Mouse (Mus musculus): ENCODE measurements around the gene B3gnt3. TPM values are rescaled to one million over a fixed set of nuclear protein-coding genes. Genes with fewer than 3 reads are reported as not detected.

The B3gnt3 gene
- total RNA-seq, 1 experiment: 1.3 TPM

- Histone ChIP-seq H3K27ac (ENCODE audit: insufficient read depth, low read depth, low read length, poor library complexity, severe bottlenecking) (no peak overlapping the region), H3K9ac (ENCODE audit: insufficient read depth, low read depth, low read length, poor library complexity, severe bottlenecking) (no peak overlapping the region), H3K9me3 (ENCODE audit: control insufficient read depth, insufficient read depth, low read depth, low read length) (no peaks in the 10 kb centered on the region), H3K4me3 (ENCODE audit: insufficient read depth in 1 of 2, low read depth in 1 of 2, low read length in 2 of 2, poor library complexity in 1 of 2, severe bottlenecking in 1 of 2) (no peak overlapping the region), H3K4me1 (ENCODE audit: control insufficient read depth in 2 of 2, insufficient read depth in 2 of 2, low read length in 2 of 2, poor library complexity in 1 of 2) (peaks cover 4 to 29% of the 10 kb centered on the region in 2 experiments; a peak in 2 of 4 replicates), H3K36me3 (ENCODE audit: control insufficient read depth, insufficient read depth, low read length, poor library complexity, severe bottlenecking) (no peaks in the 10 kb centered on the region)
- DNase-seq (ENCODE audit: low read depth, low spot score): no peak
- TF ChIP-seq CHD2 (IDR thresholded peaks at IDR 0.05; ENCODE audit: low read depth, low read length) (peak; percentile 61), HCFC1 (IDR thresholded peaks at IDR 0.05; ENCODE audit: borderline replicate concordance, insufficient read depth, low read length) (no peak)
- in situ Hi-C loops (cut with MboI; ENCODE audit: low sequenced_read_pairs in 2 of 2, unreplicated experiment in 2 of 2): no loop called here
Observed at GRCm38 (mm10) chr8:71674071-71674470, 27.5 kb downstream of the B3gnt3 start.

GRCm38 (mm10) chr8:71672168-71672735 is 29.3 kb downstream of the B3gnt3 start:
- in situ Hi-C loops (cut with MboI; ENCODE audit: low sequenced_read_pairs in 2 of 2, unreplicated experiment in 2 of 2): no loop called here
- Histone ChIP-seq H3K27ac (ENCODE audit: insufficient read depth, low read depth, low read length, poor library complexity, severe bottlenecking) (no peak overlapping the region; the same call in 1 of the 2 replicates), H3K9ac (ENCODE audit: insufficient read depth, low read depth, low read length, poor library complexity, severe bottlenecking) (no peak overlapping the region), H3K4me1 (ENCODE audit: control insufficient read depth in 2 of 2, insufficient read depth in 2 of 2, low read length in 2 of 2, poor library complexity in 1 of 2) (peaks cover 4 to 39% of the 10 kb centered on the region in 2 experiments; a peak in 3 of 4 replicates), H3K36me3 (ENCODE audit: control insufficient read depth, insufficient read depth, low read length, poor library complexity, severe bottlenecking) (no peaks in the 10 kb centered on the region), H3K9me3 (ENCODE audit: control insufficient read depth, insufficient read depth, low read depth, low read length) (no peaks in the 10 kb centered on the region), H3K4me3 (ENCODE audit: insufficient read depth in 1 of 2, low read depth in 1 of 2, low read length in 2 of 2, poor library complexity in 1 of 2, severe bottlenecking in 1 of 2) (no peak overlapping the region; a peak in 1 of 4 replicates)
- TF ChIP-seq HCFC1 (IDR thresholded peaks at IDR 0.05; ENCODE audit: borderline replicate concordance, insufficient read depth, low read length) (no peak), ZNF384 (IDR thresholded peaks at IDR 0.05; ENCODE audit: low read depth, low read length) (no peak), ZC3H11A (IDR thresholded peaks at IDR 0.05; ENCODE audit: borderline replicate concordance, low read depth, low read length) (no peak), MAFK (IDR thresholded peaks at IDR 0.05; ENCODE audit: insufficient read depth, low read depth, low read length) (no peak), CHD2 (IDR thresholded peaks at IDR 0.05; ENCODE audit: low read depth, low read length) (no peak)
- DNase-seq (ENCODE audit: low read depth, low spot score): no peak

- Histone ChIP-seq H3K27ac (ENCODE audit: insufficient read depth, low read depth, low read length, poor library complexity, severe bottlenecking) (peak within 1 kb of the TSS; percentile 84), H3K4me3 (ENCODE audit: insufficient read depth in 1 of 2, low read depth in 1 of 2, low read length in 2 of 2, poor library complexity in 1 of 2, severe bottlenecking in 1 of 2) (peak within 1 kb of the TSS; percentile 84 to 89), H3K9me3 (ENCODE audit: control insufficient read depth, insufficient read depth, low read depth, low read length) (no peaks in the 10 kb centered on the region), H3K4me1 (ENCODE audit: control insufficient read depth in 2 of 2, insufficient read depth in 2 of 2, low read length in 2 of 2, poor library complexity in 1 of 2) (peaks cover 2 to 45% of the 10 kb centered on the region in 2 experiments; a peak in 3 of 4 replicates), H3K9ac (ENCODE audit: insufficient read depth, low read depth, low read length, poor library complexity, severe bottlenecking) (peak within 1 kb of the TSS; percentile 78), H3K36me3 (ENCODE audit: control insufficient read depth, insufficient read depth, low read length, poor library complexity, severe bottlenecking) (no peaks in the 10 kb centered on the region)
- in situ Hi-C loops (cut with MboI; ENCODE audit: low sequenced_read_pairs in 2 of 2, unreplicated experiment in 2 of 2): no loop called here
- DNase-seq (ENCODE audit: low read depth, low spot score): no peak
- TF ChIP-seq CHD2 (IDR thresholded peaks at IDR 0.05; ENCODE audit: low read depth, low read length): no peak
- TF ChIP-seq HCFC1 (IDR thresholded peaks at IDR 0.05; ENCODE audit: borderline replicate concordance, insufficient read depth, low read length): no peak
- no peak for TF ChIP-seq ZC3H11A (IDR thresholded peaks at IDR 0.05; ENCODE audit: borderline replicate concordance, low read depth, low read length)
- TF ChIP-seq ZNF384 (IDR thresholded peaks at IDR 0.05; ENCODE audit: low read depth, low read length): no peak
- TF ChIP-seq MAFK (IDR thresholded peaks at IDR 0.05; ENCODE audit: insufficient read depth, low read depth, low read length): no peak
Observed at GRCm38 (mm10) chr8:71671549-71671965, 30.0 kb downstream of the B3gnt3 start, which contains the start of gene Unc13a. Unc13a (minus strand) TSS chr8:71671757.

GRCm38 (mm10) chr8:71670621-71671548 is 30.7 kb downstream of the B3gnt3 start:
- peak overlapping the region; percentile 78 for H3K9ac ChIP-seq (ENCODE audit: insufficient read depth, low read depth, low read length, poor library complexity, severe bottlenecking)
- H3K9me3 ChIP-seq (ENCODE audit: control insufficient read depth, insufficient read depth, low read depth, low read length): no peaks in the 10 kb centered on the region
- H3K36me3 ChIP-seq (ENCODE audit: control insufficient read depth, insufficient read depth, low read length, poor library complexity, severe bottlenecking): no peaks in the 10 kb centered on the region
- TF ChIP-seq ZNF384 (IDR thresholded peaks at IDR 0.05; ENCODE audit: low read depth, low read length) (no peak), MAFK (IDR thresholded peaks at IDR 0.05; ENCODE audit: insufficient read depth, low read depth, low read length) (no peak), HCFC1 (IDR thresholded peaks at IDR 0.05; ENCODE audit: borderline replicate concordance, insufficient read depth, low read length) (no peak)
- in situ Hi-C loops (cut with MboI; ENCODE audit: low sequenced_read_pairs in 2 of 2, unreplicated experiment in 2 of 2): no loop called here
- peaks cover 2 to 50% of the 10 kb centered on the region in 2 experiments; a peak in 3 of 4 replicates for H3K4me1 ChIP-seq (ENCODE audit: control insufficient read depth in 2 of 2, insufficient read depth in 2 of 2, low read length in 2 of 2, poor library complexity in 1 of 2)
- H3K27ac ChIP-seq (ENCODE audit: insufficient read depth, low read depth, low read length, poor library complexity, severe bottlenecking): peak overlapping the region; percentile 84
- no peak for DNase-seq (ENCODE audit: low read depth, low spot score)
- peak overlapping the region; percentile 84 to 89 for H3K4me3 ChIP-seq (ENCODE audit: insufficient read depth in 1 of 2, low read depth in 1 of 2, low read length in 2 of 2, poor library complexity in 1 of 2, severe bottlenecking in 1 of 2)

Data from ES-E14 (cell line).